Mouse (Mus musculus): ENCODE results near the gene 2410015M20Rik. TPM values are rescaled to one million over a fixed set of nuclear protein-coding genes. Genes with fewer than 3 reads are reported as not detected.

Gene 2410015M20Rik
- 214 TPM for polyA plus RNA-seq (2015; fragmentation: Illumina TruSeq; extraction: RNeasy Lipid Tissue Mini Kit (QIAGEN cat#74804); ENCODE audit: low read depth, low replicate concordance)

GRCm38 (mm10) chr17:56609452-56610171 lies at the start of gene 2410015M20Rik:
2410015M20Rik (minus strand) TSS chr17:56609771.

GRCm38 (mm10) chr17:56627530-56628277 lies 18.1 kb upstream of the 2410015M20Rik start, which contains the start of gene Catsperd:
Catsperd (plus strand) TSS chr17:56628143.

GRCm38 (mm10) chr17:56626754-56627470 lies 17.3 kb upstream of the 2410015M20Rik start, which contains the start of gene Lonp1:
Lonp1 (minus strand) TSS chr17:56626887.

GRCm38 (mm10) chr17:56613236-56613844 lies 3.8 kb upstream of the 2410015M20Rik start, which contains the start of gene Rpl36:
Rpl36 (plus strand) TSS chr17:56613416.

GRCm38 (mm10) chr17:56584257-56585130 lies 25.1 kb downstream of the 2410015M20Rik start, which contains the start of the genes Safb2 and Safb:
Safb2 (minus strand) TSS chr17:56584585.
Safb (plus strand) TSS chr17:56584825.

Other genes starting within 250 kb of the 2410015M20Rik start
- 220 TPM for gene Ptprs, start 133.3 kb downstream of the 2410015M20Rik start, polyA plus RNA-seq (2015; fragmentation: Illumina TruSeq; extraction: RNeasy Lipid Tissue Mini Kit (QIAGEN cat#74804); ENCODE audit: low read depth, low replicate concordance)
- not detected for gene Znrf4, start 97.3 kb downstream of the 2410015M20Rik start, polyA plus RNA-seq (2015; fragmentation: Illumina TruSeq; extraction: RNeasy Lipid Tissue Mini Kit (QIAGEN cat#74804); ENCODE audit: low read depth, low replicate concordance)
- 3.2 TPM for gene Gm20219, start 55.4 kb downstream of the 2410015M20Rik start, polyA plus RNA-seq (2015; fragmentation: Illumina TruSeq; extraction: RNeasy Lipid Tissue Mini Kit (QIAGEN cat#74804); ENCODE audit: low read depth, low replicate concordance)
- 64.6 TPM for gene Safb2, start 25.2 kb downstream of the 2410015M20Rik start, polyA plus RNA-seq (2015; fragmentation: Illumina TruSeq; extraction: RNeasy Lipid Tissue Mini Kit (QIAGEN cat#74804); ENCODE audit: low read depth, low replicate concordance)
- 74.2 TPM for gene Safb, start 24.9 kb downstream of the 2410015M20Rik start, polyA plus RNA-seq (2015; fragmentation: Illumina TruSeq; extraction: RNeasy Lipid Tissue Mini Kit (QIAGEN cat#74804); ENCODE audit: low read depth, low replicate concordance)
- 1,130 TPM for gene Rpl36, start 3.6 kb upstream of the 2410015M20Rik start, polyA plus RNA-seq (2015; fragmentation: Illumina TruSeq; extraction: RNeasy Lipid Tissue Mini Kit (QIAGEN cat#74804); ENCODE audit: low read depth, low replicate concordance)
- 49.1 TPM for gene Lonp1, start 17.1 kb upstream of the 2410015M20Rik start, polyA plus RNA-seq (2015; fragmentation: Illumina TruSeq; extraction: RNeasy Lipid Tissue Mini Kit (QIAGEN cat#74804); ENCODE audit: low read depth, low replicate concordance)
- 0.77 TPM for gene Catsperd, start 18.4 kb upstream of the 2410015M20Rik start, polyA plus RNA-seq (2015; fragmentation: Illumina TruSeq; extraction: RNeasy Lipid Tissue Mini Kit (QIAGEN cat#74804); ENCODE audit: low read depth, low replicate concordance)
- gene Ranbp3, start 63.5 kb upstream of the 2410015M20Rik start, polyA plus RNA-seq (2015; fragmentation: Illumina TruSeq; extraction: RNeasy Lipid Tissue Mini Kit (QIAGEN cat#74804); ENCODE audit: low read depth, low replicate concordance) = 75.1 TPM
- 512 TPM for gene Ndufa11, start 108.0 kb upstream of the 2410015M20Rik start, polyA plus RNA-seq (2015; fragmentation: Illumina TruSeq; extraction: RNeasy Lipid Tissue Mini Kit (QIAGEN cat#74804); ENCODE audit: low read depth, low replicate concordance)
- 13.8 TPM for gene Vmac, start 108.3 kb upstream of the 2410015M20Rik start, polyA plus RNA-seq (2015; fragmentation: Illumina TruSeq; extraction: RNeasy Lipid Tissue Mini Kit (QIAGEN cat#74804); ENCODE audit: low read depth, low replicate concordance)
- 2.6 TPM for gene Nrtn, start 147.8 kb upstream of the 2410015M20Rik start, polyA plus RNA-seq (2015; fragmentation: Illumina TruSeq; extraction: RNeasy Lipid Tissue Mini Kit (QIAGEN cat#74804); ENCODE audit: low read depth, low replicate concordance)
- gene Dus3l, start 155.0 kb upstream of the 2410015M20Rik start, polyA plus RNA-seq (2015; fragmentation: Illumina TruSeq; extraction: RNeasy Lipid Tissue Mini Kit (QIAGEN cat#74804); ENCODE audit: low read depth, low replicate concordance) = 73.7 TPM
- gene Prr22, start 160.5 kb upstream of the 2410015M20Rik start, polyA plus RNA-seq (2015; fragmentation: Illumina TruSeq; extraction: RNeasy Lipid Tissue Mini Kit (QIAGEN cat#74804); ENCODE audit: low read depth, low replicate concordance) = 1.7 TPM
- gene Rfx2, start 221.2 kb upstream of the 2410015M20Rik start, polyA plus RNA-seq (2015; fragmentation: Illumina TruSeq; extraction: RNeasy Lipid Tissue Mini Kit (QIAGEN cat#74804); ENCODE audit: low read depth, low replicate concordance) = 2.1 TPM

Measured in brain, adult 10 weeks (tissue).